Mouse (Mus musculus) adrenal gland, postnatal 14 days (tissue): ENCODE measurements at regions not wholly inside any gene's neighbourhood (a gene's known extent, or its start where the extent isn't known, plus 50 kb on each side); places are given as distances from the start of the nearest gene placed in this dataset.

Source experiments
- DNase-seq: peaks from one replicate; pipeline ENCODE4 v3.0.0; 2021; ENCODE audit warnings: mixed read lengths

GRCm38 (mm10) chr1:148901319-148902033 lies 1059.6 kb downstream of the Pla2g4a start:
- no peak for DNase-seq

GRCm38 (mm10) chr1:148870788-148871187 lies 1090.3 kb downstream of the Pla2g4a start:
- no peak for DNase-seq

- no peak for DNase-seq
These were observed 1097.5 kb downstream of the Pla2g4a start for GRCm38 (mm10) chr1:148863582-148863981.

- no peak for DNase-seq
These were observed 1108.1 kb downstream of the Pla2g4a start for GRCm38 (mm10) chr1:148852990-148853389.

- no peak for DNase-seq
These were observed 1114.5 kb downstream of the Pla2g4a start for GRCm38 (mm10) chr1:148846595-148846994.

GRCm38 (mm10) chr1:148823146-148823545 lies 1137.9 kb downstream of the Pla2g4a start:
- DNase-seq, result peak; percentile 4

GRCm38 (mm10) chr1:148808707-148809106 lies 1152.4 kb downstream of the Pla2g4a start:
- DNase-seq, result no peak

GRCm38 (mm10) chr1:148797110-148797509 lies 1164.0 kb downstream of the Pla2g4a start:
- no peak for DNase-seq

GRCm38 (mm10) chr1:148750806-148751205 lies 1210.3 kb downstream of the Pla2g4a start:
- peak; percentile 4 for DNase-seq

GRCm38 (mm10) chr1:148722106-148722505 lies 1239.0 kb downstream of the Pla2g4a start:
- no peak for DNase-seq

- no peak for DNase-seq
These were observed 1239.7 kb downstream of the Pla2g4a start for GRCm38 (mm10) chr1:148721409-148721808.

- DNase-seq, result no peak
These were observed 1240.1 kb downstream of the Pla2g4a start for GRCm38 (mm10) chr1:148720980-148721379.

- no peak for DNase-seq
These were observed 1253.0 kb downstream of the Pla2g4a start for GRCm38 (mm10) chr1:148708084-148708483.

- no peak for DNase-seq
These were observed 1253.4 kb downstream of the Pla2g4a start for GRCm38 (mm10) chr1:148707657-148708056.

GRCm38 (mm10) chr1:148706271-148706807 lies 1254.8 kb downstream of the Pla2g4a start:
- DNase-seq, result no peak

GRCm38 (mm10) chr1:148700599-148700954 lies 1260.5 kb downstream of the Pla2g4a start:
- no peak for DNase-seq

GRCm38 (mm10) chr1:148699854-148700598 lies 1261.1 kb downstream of the Pla2g4a start:
- DNase-seq, result no peak

GRCm38 (mm10) chr1:148690085-148690484 lies 1271.0 kb downstream of the Pla2g4a start:
- no peak for DNase-seq

- no peak for DNase-seq
These were observed 1271.5 kb downstream of the Pla2g4a start for GRCm38 (mm10) chr1:148689618-148690017.

GRCm38 (mm10) chr1:148675516-148675915 lies 1285.6 kb downstream of the Pla2g4a start:
- DNase-seq, result no peak

- no peak for DNase-seq
These were observed 1296.7 kb downstream of the Pla2g4a start for GRCm38 (mm10) chr1:148664409-148664808.

GRCm38 (mm10) chr1:148656990-148657389 lies 1304.1 kb downstream of the Pla2g4a start:
- DNase-seq, result no peak
